Mouse (Mus musculus) adrenal gland, postnatal 14 days (tissue): ENCODE data around the gene Ankrd12. TPM values are rescaled to one million over a fixed set of nuclear protein-coding genes. Genes with fewer than 3 reads are reported as not detected.

ENCODE experiments used
- DNase-seq: peaks from one replicate; pipeline ENCODE4 v3.0.0; 2021; ENCODE audit warnings: mixed read lengths
- total RNA-seq: library from RNA; stranded (reverse); gene quantifications from 2 replicates; pipeline ENCODE4 v1.2.3, GENCODE M21; 2021

Gene Ankrd12
- total RNA-seq, 1 experiment from 2014 or later, result 22.6 TPM

DNA sequence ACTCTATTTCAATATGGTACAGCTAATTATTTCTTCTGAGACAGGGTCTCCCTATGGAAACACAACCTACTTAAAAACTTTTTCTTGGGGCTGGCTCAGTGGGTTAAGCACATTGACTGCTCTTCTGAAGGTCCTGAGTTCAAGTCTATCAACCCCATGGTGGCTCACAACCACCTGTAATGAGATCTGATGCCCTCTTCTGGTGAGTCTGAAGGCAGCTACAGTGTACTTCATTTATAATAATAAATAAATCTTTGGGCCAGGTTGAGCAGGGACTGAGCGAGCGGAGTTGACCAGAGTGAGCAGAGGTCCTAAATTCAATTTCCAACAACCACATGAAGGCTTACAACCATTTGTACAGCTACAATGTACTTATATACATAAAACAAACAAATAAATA lies 114.6 kb downstream of the Ankrd12 start:
- DNase-seq, result no peak

DNA sequence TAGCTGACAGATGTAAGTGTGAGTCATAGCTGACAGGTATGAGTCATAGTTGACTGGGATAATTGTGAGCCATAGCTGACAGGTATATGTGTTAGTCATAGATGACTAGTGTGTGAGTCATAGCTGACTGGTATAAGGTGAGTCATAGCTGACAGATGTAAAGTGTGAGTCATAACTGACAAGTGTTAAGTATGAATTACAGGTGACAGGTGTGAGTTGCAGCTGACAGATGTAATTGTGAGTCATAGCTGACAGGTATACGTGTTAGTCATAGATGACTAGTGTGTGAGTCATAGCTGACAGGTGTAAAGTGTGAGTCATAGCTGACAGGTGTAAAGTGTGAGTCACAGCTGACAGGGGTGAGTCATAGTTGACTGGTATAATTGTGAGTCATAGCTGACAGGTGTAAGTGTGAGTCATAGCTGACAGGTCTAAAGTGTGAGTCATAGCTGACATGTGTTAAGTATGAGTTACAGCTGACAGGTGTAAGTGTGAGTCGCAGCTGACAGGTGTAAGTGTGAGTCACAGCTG lies 115.2 kb downstream of the Ankrd12 start:
- DNase-seq, result no peak

DNA sequence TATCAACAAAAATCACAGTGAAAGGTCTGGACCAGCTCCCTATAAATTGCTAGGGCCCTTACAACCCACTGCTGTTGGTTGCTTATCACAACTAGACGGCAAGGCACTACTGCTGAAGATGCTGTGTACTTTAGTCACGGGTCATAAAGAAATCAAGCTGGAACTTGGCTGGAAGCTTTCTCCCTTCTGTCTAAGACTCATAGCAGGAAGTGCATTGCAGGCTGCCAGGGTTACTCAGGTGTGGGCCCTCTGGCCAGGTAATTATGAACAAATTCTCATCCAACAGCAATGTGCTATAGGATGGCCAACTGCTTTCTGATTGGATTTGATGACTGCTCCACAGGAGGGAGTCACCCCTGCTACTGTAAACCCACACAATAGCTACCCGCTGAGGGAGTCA lies 117.9 kb downstream of the Ankrd12 start:
- no peak for DNase-seq

DNA sequence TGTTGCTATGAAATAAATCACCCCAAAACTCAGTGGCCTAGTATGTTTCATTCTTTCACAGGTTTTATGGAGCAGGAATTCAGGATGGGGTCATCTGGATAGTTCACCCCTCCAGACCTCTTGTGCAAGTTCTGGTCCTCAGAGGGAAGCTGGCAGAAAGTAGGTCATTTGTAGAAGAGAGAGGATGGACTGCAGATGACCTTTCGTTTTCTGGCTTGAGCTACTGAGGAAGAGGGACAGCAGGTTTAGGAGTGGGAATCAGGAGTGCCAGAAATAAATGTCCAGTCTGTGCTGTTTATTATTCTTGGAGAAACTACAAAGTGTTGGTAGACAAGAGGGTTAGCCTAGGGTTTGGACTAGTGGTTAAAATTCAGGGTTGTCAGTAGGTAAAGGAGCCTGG lies 118.5 kb downstream of the Ankrd12 start:
- peak; percentile 17 for DNase-seq

DNA sequence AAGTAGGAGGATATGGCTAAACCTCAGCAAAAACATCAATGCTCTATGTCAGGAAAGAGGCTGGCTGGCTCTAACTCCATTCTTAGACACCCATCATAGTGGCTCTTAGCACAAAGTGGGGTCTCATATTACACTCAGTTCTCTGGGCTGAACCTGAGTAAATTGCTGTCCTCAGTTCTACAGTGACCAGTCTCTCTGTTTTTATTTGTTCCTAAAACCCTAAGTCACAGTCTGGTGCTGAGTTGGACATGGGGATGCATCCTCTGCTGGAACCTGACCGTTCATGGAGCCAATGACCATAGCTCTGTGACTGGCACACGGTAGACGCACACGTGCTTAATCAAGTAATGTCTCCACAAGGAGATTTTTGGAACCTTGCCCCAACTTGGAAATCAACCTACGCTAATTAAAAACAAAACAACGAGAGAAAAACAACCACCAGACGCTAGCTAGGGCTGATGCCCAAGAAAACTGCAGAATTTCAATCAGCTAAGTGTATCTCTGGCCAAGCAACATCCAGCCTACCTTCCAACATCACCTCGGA lies 119.0 kb downstream of the Ankrd12 start:
- no peak for DNase-seq

DNA sequence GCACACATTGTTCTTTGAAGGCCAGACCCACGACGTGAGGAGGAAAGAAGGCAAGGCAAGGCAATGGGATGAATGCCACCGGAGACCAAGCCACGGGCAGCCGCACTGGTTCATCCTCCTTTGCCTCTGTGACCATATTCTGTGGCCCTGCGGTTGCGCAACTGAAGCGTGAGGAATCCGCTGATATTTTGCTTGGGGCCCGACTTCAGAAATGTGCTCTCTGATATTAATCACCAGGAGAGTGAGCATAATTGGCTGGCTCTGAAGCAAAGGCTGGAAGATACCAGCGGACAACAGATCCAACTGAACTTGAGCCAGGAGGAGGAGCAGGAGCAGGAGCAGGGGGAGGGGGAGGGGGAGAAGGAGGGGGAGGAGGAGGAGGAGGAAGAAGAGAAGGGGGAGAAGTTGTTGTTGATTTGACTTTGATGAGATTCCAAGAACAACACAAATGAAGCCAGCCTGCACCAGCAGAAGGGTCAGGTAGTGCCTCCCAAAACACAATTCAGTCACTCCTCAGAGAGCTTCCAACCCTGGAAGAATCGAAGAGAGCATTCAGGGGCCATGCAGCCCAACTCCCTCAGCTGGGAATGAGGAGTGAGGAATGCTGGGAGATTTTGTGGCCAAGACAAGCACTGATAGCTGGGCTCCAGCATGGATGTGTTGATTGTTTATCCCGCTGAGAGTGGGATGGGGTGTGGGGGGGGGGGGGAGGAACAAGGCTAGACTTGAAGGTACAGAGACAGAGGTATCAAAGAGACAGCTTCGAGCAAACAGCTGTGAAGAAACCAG lies 119.7 kb downstream of the Ankrd12 start:
- peak; percentile 75 for DNase-seq

DNA sequence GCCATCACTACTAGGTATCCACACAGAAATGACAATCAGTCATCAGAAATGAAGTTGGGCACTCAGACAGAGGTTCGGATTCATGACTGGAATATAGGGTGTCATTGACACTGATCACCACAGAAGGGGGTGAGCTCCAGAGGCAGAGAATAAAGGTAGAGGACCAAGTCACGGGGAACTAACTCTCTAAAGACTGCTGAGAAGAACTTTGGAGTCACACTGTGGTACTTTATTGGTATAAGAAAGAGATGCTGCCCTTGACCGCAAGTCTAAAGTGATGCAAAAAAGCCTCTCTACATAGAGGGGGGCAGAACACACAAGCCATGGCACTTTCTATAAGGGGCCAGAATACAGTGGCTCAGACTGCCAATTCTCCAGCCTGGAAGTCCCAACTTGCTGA lies 120.7 kb downstream of the Ankrd12 start:
- no peak for DNase-seq

DNA sequence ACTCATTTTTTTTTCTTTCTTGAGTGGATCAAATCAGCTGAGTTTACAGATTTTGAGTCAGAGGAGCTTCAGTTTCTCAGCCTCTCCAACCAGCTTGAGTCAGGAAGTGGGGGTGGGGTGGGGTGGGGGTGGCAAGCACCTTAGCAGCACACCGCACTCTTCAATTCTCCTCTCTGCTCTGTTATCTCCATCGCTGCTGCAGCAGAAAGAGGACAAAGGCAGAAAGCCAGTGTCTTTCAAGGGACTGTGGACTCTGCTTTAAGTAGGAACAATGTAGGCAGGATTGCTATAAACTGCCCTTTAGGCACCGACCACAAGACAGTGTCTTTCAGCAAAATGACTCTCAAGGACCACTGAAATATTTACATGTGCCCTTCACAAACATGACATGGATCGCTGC lies 122.9 kb downstream of the Ankrd12 start:
- no peak for DNase-seq

DNA sequence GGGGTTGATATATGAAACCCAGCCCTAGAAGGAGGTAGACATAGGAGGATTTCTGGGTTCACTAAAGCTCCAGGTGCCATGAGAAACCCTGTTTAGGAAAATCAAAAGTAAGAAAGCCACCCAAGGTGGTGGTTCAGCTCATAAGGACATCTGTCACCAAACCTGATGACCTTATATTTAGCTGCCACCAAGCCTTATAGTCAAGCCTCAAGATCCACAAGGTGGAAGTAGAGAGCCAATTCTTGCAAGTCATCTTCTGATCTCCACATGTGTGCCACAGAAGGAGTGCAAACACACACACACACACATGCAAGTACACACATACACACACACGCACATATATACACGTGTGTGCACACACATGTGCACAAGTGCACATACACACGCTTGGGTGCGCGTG lies 124.8 kb downstream of the Ankrd12 start:
- no peak for DNase-seq

DNA sequence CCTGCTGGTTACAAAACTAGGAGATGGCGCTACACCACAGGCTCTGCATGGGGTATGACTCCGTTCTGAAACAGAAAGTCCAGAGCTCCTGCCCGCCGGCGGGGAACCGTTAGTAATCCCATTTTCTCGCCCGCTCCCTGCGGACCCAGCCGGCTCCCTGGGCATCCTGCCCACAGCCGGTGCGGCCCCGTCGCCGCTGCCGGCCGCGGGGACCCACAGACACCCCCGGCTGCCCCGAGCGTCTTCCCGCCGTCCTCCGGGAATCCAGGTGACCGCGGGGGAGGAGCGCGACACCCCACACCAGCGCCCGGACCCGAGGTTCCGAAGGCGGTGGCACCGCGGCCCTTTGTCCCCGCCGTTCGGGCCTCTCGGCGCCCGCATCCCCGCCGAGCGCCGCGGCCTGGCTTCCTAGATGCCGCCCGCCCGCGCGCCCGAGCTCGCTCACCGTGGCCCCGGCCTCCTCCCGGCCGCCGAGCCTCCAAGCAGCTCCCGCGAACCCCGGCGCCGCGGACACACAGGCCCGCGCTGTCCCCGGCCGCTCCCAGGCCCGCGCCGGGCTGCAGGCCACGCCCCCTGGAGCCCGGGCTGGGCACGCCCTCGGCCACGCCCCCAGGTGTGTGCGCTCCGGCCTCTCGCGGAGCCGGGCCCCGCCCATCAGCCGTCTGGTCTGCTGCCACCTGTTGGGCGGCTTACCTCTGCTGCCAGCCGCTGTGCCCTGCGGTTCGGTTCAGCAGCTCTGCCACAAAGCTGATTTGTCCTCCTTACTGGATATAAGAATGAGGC lies 126.1 kb downstream of the Ankrd12 start, which contains the start of gene Twsg1:
Twsg1 (minus strand) TSS at position 605 of the 783 bp plus-strand sequence.
- peak; percentile 97 for DNase-seq

DNA sequence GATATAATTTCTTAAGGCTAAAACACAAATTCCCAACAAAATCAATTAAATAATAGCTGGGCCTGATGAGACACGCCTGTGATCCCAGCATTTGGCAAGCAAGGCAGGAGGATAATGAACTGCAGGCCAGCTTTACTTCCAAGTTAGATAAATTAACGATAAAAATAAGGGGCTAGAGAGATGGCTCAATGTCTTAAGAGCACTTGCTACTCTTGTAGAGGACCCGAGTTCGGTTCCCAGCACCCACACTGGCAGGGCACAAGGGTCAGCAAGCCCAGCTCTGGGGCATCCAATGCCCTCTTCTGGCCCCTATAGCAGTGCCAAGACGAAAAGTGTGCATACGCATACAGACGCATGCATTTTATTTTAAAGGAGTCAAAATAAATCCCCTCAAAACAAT lies 126.7 kb downstream of the Ankrd12 start:
- peak; percentile 37 for DNase-seq

DNA sequence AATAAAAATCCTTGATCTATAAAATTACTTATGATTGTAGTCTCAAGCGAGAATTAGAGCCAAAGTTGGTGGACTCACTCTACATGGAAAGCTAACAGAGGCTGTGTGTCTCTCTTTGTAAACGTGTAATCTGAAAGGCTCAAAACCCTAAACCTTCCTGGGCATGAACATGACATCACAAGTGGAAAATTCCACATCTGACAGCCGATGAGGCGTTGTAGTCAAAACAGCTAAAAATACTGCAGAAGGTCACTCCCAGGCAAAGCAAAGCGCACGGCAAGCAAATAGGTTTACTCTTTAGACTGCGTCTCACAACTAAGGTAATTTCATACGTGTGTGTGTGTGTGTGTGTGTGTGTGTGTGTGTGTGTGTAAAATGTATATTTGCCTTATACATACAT lies 129.6 kb downstream of the Ankrd12 start:
- DNase-seq, result peak; percentile 61

DNA sequence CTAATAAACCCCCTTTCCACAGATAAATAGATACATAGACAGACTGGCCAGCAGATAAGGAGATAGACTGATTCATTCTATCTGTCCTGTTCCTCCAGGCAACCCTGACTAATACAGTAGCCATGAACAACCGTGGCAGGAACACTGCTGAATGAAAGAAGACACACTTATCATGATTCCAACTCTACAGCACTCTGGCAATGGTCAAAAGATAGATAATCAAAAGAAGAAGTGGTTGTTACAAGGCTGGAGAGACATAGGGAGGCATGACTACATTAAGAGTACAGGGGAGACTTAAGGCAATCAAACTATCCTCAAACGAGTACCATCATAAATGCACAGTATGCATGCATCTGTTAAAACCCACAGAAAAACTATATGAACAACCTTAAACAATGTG lies 131.5 kb downstream of the Ankrd12 start:
- DNase-seq, result no peak

DNA sequence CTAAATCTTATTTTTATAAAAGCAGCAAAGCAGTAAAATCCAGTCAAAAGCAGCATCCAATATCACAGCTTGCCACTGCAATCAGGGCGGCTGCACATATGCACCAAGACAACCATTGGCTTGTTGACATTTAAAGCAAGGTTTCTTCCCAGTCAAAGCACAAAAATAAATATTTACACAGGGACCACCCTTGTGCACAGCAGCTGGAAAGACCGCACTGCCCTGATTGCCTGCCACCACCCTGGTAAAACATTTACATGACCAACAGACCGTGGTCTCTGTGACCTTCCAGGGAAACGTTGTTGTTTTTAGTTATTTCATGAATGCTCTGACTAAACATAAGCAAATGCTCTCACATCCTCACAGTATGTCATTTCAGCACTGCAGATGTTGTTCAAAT lies 134.5 kb downstream of the Ankrd12 start:
- no peak for DNase-seq

DNA sequence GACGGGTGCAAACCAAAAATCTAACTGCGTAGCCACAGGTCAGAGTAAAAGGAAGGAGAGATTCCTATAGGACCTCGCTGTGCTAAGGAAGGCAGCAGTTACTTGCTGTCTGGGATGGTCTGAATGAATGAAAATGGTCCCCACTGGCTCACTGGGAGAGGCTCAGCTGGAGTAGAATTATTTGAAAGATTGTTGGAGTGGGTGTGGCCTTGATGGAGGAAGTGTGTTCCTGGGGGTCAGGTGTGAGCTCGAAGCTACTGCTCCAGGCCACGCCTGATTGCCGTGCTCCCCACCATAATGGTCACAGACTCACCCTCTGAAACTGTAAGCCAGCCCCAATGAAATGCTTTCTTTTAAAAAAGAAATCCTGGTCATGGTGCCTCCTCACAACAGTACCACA lies 135.6 kb downstream of the Ankrd12 start:
- no peak for DNase-seq

DNA sequence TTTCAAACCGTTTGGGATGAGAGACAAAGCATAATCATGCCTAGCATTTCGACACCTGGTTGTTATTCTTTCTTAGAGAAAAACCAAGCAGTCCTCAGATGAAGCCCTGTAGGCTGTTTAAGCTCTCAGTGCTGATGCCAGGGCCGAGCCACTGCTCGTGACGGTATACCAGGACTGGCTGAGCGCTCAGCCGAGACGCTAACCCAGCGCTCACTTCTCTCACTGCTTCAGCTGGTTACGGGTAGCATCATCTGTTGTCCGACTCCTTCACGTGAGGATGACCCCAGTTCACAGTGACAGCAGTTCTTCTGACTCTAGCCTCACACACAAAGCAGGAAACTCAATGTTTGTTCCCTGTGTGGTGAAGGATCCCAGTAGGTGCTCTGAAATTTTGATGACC lies 136.7 kb downstream of the Ankrd12 start:
- DNase-seq, result no peak

DNA sequence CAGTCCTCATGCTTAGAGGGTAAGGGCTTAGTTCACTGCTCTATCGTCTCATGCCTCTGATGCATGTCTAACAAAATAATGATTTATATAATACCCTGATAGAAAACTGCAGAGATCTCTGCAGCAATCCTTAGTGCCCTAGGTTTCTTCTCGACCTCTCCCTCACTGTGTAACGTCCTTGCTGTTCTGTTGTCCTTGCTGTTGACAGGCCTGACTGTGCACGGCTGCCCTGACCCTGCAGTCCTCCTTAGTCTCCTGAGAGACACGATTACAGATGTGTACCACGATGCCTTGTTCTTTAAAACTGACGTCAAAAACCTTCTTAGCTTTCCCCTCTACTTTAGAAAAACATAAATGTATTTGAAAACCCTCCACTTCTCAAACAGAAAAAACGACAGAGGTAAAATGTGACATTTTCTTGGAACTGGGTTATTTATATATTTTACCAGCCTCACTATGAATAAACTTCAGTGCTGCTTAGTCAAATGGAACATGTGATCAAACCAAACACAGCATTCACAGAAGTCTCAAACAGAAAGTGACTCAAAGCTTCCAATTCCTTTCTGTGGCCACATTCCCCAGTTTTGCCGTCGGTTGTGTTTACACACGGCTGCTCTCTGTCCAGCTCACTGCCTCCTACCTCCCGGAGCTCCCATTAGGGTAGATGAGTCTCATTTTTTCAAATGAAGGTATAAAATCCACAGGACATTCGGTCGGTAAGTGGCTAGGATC lies 137.3 kb downstream of the Ankrd12 start:
- peak; percentile 44 for DNase-seq

DNA sequence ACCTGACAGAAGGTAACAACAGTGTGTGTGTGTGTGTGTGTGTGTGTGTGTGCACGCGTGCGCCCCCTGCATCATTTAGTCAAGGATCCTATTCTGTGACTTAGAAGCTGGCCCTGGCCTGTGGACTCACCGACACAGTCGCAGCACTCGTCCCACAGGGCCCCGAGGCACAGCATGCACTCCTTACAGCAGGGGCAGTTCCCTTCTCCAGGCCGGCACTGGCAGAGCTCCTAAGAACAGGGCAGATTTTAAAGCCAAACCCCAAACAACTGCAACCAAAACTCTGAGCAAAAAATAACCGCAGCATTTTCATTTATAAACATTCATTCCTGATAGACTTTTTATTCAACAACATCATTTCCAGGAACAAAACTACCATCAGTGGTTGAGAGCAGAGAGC lies 139.2 kb downstream of the Ankrd12 start:
- DNase-seq, result no peak

DNA sequence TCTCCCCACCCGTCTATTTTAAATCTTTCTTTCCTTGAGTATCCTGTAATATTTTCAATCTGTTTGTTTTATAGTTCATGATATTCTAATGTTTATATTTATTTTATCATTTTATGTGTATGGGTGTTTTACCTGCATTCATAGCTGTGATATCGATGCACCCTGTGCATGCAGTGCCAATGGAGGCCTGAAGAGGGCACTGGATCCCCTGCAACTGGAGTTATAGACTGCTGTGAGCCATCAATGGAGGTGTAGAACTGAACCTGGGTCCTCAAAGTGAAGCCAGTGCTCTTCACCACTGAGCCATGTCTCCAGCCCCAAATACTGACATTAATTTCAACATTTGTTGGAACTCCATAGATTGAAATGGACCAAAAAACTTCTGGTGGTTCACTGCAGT lies 143.1 kb downstream of the Ankrd12 start:
- DNase-seq, result peak; percentile 24

DNA sequence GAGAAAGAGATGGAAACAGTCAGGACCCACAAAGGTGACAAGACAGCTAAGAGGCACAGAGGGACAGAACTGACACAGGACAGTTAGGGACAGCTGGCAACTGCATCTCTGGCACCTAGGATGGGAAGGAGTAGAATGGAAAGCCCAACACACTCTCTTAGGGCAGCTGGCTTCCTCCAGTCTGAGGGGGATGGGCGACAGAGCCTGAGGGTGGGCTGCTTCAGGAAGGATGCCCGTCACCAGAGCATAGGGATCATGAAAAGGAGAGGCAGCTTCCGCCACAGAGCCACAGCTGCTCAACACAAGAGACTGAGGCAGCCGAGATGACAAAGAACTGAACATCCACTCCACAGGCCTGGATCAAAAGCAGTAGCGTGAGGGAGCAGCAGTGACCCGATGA lies 145.4 kb downstream of the Ankrd12 start:
- no peak for DNase-seq

DNA sequence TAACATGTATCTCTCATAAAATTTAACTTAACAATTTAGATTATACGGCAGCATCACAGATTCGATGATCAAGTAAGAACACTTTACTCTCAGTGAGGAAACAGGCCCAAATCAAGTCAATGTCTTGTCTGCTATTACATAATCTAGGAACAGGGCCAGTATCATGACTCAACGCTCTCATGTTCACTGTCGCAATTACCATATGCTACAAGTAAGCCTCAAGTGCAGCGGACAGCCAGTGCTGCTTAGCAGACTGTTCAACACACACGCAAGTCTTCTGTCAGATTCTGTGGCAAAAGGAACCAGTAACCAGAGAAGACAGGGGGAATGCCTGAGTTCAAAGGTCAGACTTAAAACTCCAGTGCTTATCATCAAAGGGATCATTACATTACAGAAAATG lies 145.9 kb downstream of the Ankrd12 start:
- peak; percentile 71 for DNase-seq

DNA sequence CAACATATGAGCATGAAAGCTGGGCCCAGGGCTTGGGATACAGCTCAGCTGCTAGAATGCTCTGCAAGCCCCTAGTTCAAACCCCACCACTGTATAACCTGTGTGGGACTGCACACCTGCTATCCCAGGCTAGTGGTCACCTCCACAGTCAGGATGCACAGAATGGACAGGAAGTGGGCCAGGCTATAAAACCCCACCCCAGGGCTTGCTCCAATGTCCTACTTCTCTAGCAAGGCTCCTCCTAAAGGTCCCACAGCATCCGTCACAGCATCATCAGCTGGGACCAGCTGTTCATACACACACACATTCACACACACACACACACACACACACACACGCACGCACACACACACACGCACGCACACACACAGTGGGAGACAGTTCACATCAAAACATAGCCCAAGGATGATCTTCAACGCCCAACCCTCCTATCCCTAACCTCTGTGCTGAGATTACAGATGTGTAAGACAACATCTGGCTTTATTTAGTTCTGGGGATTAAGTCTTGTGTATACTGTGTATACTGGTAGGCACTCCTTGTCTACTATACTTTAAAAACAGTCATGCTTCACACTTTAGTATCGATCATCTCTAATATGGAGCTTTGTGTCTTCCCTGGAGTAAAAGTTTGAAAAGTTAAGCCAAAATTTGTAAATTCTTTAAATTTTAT lies 146.6 kb downstream of the Ankrd12 start:
- DNase-seq, result no peak
